Mouse (Mus musculus) gastrocnemius, adult 8-10 months (tissue): ENCODE data around the gene Gfra1. TPM values are rescaled to one million over a fixed set of nuclear protein-coding genes. Genes with fewer than 3 reads are reported as not detected.

ENCODE experiments used
- total RNA-seq, 4 experiments: library from RNA; stranded (reverse); gene quantifications; 2 replicates each; pipeline ENCODE4 v1.2.4; 2022

Gfra1 gene
- total RNA-seq, 4 experiments from 2014 or later: 2.2 to 3.9 (median 3.1) TPM

Other genes with a start within 250 kb of the Gfra1 start
- gene Ccdc172, start 56.1 kb upstream of the Gfra1 start, total RNA-seq: not detected
- gene Pnlip, start 196.6 kb upstream of the Gfra1 start, total RNA-seq: not detected